Mouse (Mus musculus): ENCODE data around the gene Nedd9.

GRCm38 (mm10) chr13:41374886-41375285, 112.3 kb downstream of the Nedd9 start:
- no peak for TF ChIP-seq CTCF (IDR thresholded peaks at IDR 0.05; ENCODE audit: borderline replicate concordance, insufficient read depth, low read length)
- TF ChIP-seq POLR2A (IDR thresholded peaks at IDR 0.05; ENCODE audit: low read depth, low read length), result no peak
